Mouse (Mus musculus): Measurements from ENCODE around the gene Khdc4. TPM values are rescaled to one million over a fixed set of nuclear protein-coding genes. Genes with fewer than 3 reads are reported as not detected.

The Khdc4 gene
- polyA plus RNA-seq (2012): 0.32 and 0.37 TPM in 2 replicates

DNA sequence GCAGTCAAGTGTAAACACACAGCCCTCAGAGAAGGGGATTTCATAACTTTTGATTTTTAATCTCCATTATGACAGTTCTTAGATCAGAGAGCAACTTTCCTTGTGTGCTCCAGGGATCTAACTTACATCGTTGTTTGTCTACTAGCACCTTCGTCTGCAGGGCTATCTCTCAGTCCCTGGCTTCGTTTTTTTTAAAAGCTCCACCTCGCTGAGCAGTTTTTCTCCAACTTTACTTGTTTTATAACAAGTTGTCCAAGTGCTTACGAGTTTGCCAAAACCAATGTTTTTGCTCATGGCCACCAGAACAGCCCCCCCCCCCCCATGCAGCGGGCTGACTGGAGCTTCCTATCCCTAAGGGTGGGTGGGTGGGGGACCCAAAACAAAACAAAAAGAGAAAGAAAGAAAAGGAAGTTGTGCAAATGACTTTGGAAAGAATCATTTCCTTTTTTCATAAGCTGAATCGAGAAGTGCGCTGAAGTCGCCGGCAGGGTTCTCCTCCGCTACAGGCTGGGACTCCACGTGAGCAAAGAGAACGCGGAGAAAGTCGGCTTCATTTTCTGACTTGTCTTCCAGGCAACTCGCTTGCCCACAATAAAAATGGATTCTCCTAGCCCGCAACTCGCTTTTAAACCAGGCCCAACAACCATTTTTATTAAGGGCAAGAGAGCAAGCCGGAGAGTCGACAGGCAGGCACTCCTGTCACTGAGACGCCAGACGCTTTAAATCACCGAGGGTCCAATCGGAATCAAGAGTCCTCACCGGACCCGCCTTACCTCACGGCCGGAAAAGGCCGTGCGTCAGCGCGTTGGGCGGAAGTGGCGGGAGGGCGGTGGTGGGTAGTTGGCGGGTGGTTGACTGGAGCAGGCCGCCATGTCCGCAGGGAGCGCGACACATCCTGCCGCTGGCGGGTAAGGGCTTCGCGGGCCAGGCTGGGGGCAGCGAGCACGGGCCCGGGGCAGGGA, at the start of gene Khdc4:
Gene Khdc4 (plus strand): TSS at position 824 of the 962 bp plus-strand sequence.
- Histone ChIP-seq H3K4me3 (replicated peaks) (peak within 1 kb of the TSS; percentile 87), H3K27me3 (ENCODE audit: control insufficient read depth) (no peaks in the 10 kb centered on the region), H3K4me1 (ENCODE audit: control insufficient read depth) (peaks cover 28% of the 10 kb centered on the region), H3K9me3 (ENCODE audit: control insufficient read depth, low read length) (no peaks in the 10 kb centered on the region), H3K36me3 (ENCODE audit: control insufficient read depth) (peaks cover 34% of the 10 kb centered on the region)
- TF ChIP-seq GATA1 (IDR thresholded peaks at IDR 0.05; ENCODE audit: low read length): no peak
- TF ChIP-seq TAL1 (IDR thresholded peaks at IDR 0.05; ENCODE audit: low read length): no peak

- H3K27me3 ChIP-seq (ENCODE audit: control insufficient read depth): no peaks in the 10 kb centered on the region
- no peaks in the 10 kb centered on the region; the same call in 1 of the 2 replicates for H3K4me1 ChIP-seq (ENCODE audit: control insufficient read depth)
- peaks cover 58% of the 10 kb centered on the region for H3K36me3 ChIP-seq (ENCODE audit: control insufficient read depth)
- TF ChIP-seq GATA1 (IDR thresholded peaks at IDR 0.05; ENCODE audit: low read length): no peak
- no peak for TF ChIP-seq TAL1 (IDR thresholded peaks at IDR 0.05; ENCODE audit: low read length)
- H3K9me3 ChIP-seq (ENCODE audit: control insufficient read depth, low read length): no peaks in the 10 kb centered on the region
- no peak overlapping the region for H3K4me3 ChIP-seq (replicated peaks)
These were observed 49.0 kb upstream of the Khdc4 start for GRCm38 (mm10) chr3:88636555-88636986.

DNA sequence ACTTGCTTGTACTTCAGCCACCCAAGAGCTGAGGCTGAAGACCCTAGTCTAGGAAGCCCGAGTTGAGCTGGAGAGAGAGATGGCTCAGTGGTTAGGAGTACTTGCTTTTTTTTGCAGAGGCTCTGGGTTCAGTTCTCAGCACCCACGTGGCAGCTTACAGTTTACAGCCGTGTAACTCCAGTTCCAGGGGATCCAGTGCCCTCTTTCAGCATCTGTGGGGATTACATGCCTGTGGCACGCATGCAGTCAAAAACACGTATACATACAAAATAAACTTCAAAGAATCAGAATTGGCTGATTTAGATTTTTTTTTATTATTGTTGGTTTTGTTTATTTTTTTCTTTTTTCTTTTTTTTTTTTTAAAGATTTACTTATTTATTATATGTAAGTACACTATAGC, 48.5 kb upstream of the Khdc4 start:
- H3K4me1 ChIP-seq (ENCODE audit: control insufficient read depth): no peaks in the 10 kb centered on the region; the same call in 1 of the 2 replicates
- TF ChIP-seq GATA1 (IDR thresholded peaks at IDR 0.05; ENCODE audit: low read length) (no peak), TAL1 (IDR thresholded peaks at IDR 0.05; ENCODE audit: low read length) (no peak)
- no peaks in the 10 kb centered on the region for H3K9me3 ChIP-seq (ENCODE audit: control insufficient read depth, low read length)
- peaks cover 53% of the 10 kb centered on the region for H3K36me3 ChIP-seq (ENCODE audit: control insufficient read depth)
- no peak overlapping the region for H3K4me3 ChIP-seq (replicated peaks)
- H3K27me3 ChIP-seq (ENCODE audit: control insufficient read depth): no peaks in the 10 kb centered on the region

DNA sequence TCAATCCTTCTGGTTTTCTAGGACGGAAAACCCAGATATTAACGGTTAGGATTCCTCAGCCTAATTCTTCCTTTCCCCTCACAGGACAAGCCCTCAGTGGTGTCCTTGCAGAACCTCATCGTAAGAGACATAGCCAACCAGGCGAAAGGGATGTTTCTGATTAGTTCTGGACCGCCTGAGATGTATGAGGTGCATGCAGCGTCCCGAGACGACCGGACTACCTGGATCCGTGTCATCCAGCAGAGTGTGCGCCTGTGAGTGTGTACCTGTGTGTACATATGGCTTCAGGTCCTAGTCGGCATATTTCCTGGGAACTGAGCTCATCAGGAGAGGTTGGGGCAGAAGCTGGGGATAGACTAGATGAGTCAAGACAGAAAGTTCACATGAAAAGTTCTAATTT, 46.4 kb upstream of the Khdc4 start:
- no peaks in the 10 kb centered on the region for H3K27me3 ChIP-seq (ENCODE audit: control insufficient read depth)
- H3K36me3 ChIP-seq (ENCODE audit: control insufficient read depth): peaks cover 52% of the 10 kb centered on the region
- no peaks in the 10 kb centered on the region for H3K4me1 ChIP-seq (ENCODE audit: control insufficient read depth)
- H3K4me3 ChIP-seq (replicated peaks): no peak overlapping the region
- TF ChIP-seq GATA1 (IDR thresholded peaks at IDR 0.05; ENCODE audit: low read length): no peak
- no peak for TF ChIP-seq TAL1 (IDR thresholded peaks at IDR 0.05; ENCODE audit: low read length)
- H3K9me3 ChIP-seq (ENCODE audit: control insufficient read depth, low read length): no peaks in the 10 kb centered on the region

GRCm38 (mm10) chr3:88640676-88641075, 44.9 kb upstream of the Khdc4 start:
- Histone ChIP-seq H3K4me1 (ENCODE audit: control insufficient read depth) (no peaks in the 10 kb centered on the region), H3K36me3 (ENCODE audit: control insufficient read depth) (peaks cover 40% of the 10 kb centered on the region), H3K27me3 (ENCODE audit: control insufficient read depth) (no peaks in the 10 kb centered on the region), H3K4me3 (replicated peaks) (no peak overlapping the region), H3K9me3 (ENCODE audit: control insufficient read depth, low read length) (no peaks in the 10 kb centered on the region)
- no peak for TF ChIP-seq TAL1 (IDR thresholded peaks at IDR 0.05; ENCODE audit: low read length)
- no peak for TF ChIP-seq GATA1 (IDR thresholded peaks at IDR 0.05; ENCODE audit: low read length)

DNA sequence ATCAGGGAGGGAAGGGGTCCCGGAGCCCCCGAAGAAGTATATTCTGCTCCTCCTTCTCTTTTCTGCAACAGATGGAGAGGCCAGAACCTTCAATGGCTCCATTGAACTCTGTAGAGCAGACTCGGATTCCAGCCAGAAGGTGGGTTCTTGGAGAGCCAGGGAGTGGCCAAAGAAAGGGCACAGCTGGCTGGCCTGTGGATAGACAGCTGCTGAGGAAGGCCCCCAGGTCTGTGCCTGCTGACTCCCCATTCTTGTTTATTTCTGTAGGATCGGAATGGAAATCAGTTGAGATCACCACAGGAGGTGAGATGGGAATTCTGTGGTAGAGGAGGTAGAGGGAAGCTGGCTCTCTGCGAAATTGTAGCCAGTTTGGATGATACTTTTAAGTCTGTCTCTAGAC, 42.5 kb upstream of the Khdc4 start:
- H3K36me3 ChIP-seq (ENCODE audit: control insufficient read depth): peaks cover 32% of the 10 kb centered on the region
- H3K4me1 ChIP-seq (ENCODE audit: control insufficient read depth): no peaks in the 10 kb centered on the region
- H3K4me3 ChIP-seq (replicated peaks): no peak overlapping the region
- no peaks in the 10 kb centered on the region for H3K27me3 ChIP-seq (ENCODE audit: control insufficient read depth)
- no peak for TF ChIP-seq TAL1 (IDR thresholded peaks at IDR 0.05; ENCODE audit: low read length)
- no peak for TF ChIP-seq GATA1 (IDR thresholded peaks at IDR 0.05; ENCODE audit: low read length)
- no peaks in the 10 kb centered on the region for H3K9me3 ChIP-seq (ENCODE audit: control insufficient read depth, low read length)

DNA sequence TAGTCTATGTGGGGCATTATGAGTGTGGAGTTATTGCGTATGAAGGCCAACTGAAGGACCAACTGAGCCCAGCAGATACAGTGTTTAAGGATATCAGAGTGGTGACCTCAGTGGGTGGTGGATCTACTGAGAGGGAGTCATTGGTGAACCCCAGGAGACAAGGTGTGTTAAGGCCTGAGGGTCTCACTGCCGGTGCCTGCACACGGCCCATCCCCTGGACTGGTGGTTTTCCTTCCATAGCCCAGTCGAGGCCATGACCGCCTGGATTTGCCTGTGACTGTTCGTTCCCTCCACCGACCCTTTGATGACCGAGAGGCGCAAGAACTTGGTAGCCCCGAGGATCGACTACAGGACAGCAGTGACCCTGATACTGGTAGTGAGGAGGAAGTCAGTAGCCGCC, 39.7 kb upstream of the Khdc4 start:
- H3K4me1 ChIP-seq (ENCODE audit: control insufficient read depth): no peaks in the 10 kb centered on the region
- no peak overlapping the region for H3K4me3 ChIP-seq (replicated peaks)
- peaks cover 22% of the 10 kb centered on the region for H3K36me3 ChIP-seq (ENCODE audit: control insufficient read depth)
- H3K27me3 ChIP-seq (ENCODE audit: control insufficient read depth): no peaks in the 10 kb centered on the region
- no peaks in the 10 kb centered on the region for H3K9me3 ChIP-seq (ENCODE audit: control insufficient read depth, low read length)
- TF ChIP-seq GATA1 (IDR thresholded peaks at IDR 0.05; ENCODE audit: low read length) (no peak), TAL1 (IDR thresholded peaks at IDR 0.05; ENCODE audit: low read length) (no peak)

DNA sequence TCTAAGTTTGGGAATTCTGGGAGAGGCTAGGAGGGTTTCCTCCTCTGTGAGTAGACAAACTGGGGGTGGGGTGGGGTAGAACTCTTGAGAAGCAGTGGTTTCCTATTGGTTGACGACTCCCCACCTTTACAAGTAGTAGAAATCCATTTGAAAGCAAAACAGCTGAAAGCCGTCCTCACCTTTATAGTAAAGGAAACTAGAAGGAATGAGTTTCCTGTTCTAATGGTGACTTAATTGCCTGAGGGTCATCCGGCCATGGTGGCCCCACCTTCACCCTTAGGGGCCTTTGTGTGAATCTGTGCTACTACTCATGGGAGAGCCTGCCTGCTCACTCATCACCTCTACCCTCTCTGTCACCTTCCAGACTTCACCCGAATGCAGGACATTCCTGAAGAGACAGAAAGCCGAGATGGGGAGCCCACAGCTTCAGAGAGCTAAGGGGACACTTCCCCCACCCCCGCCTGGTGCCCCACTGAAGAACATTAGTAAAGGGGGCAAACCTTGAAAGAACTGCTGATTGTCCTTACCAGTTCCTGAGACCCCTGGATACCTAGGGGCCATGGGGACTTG, 39.1 kb upstream of the Khdc4 start:
- Histone ChIP-seq H3K27me3 (ENCODE audit: control insufficient read depth) (no peaks in the 10 kb centered on the region), H3K4me3 (replicated peaks) (no peak overlapping the region), H3K4me1 (ENCODE audit: control insufficient read depth) (no peaks in the 10 kb centered on the region), H3K9me3 (ENCODE audit: control insufficient read depth, low read length) (no peaks in the 10 kb centered on the region), H3K36me3 (ENCODE audit: control insufficient read depth) (peaks cover 22% of the 10 kb centered on the region)
- no peak for TF ChIP-seq GATA1 (IDR thresholded peaks at IDR 0.05; ENCODE audit: low read length)
- no peak for TF ChIP-seq TAL1 (IDR thresholded peaks at IDR 0.05; ENCODE audit: low read length)

DNA sequence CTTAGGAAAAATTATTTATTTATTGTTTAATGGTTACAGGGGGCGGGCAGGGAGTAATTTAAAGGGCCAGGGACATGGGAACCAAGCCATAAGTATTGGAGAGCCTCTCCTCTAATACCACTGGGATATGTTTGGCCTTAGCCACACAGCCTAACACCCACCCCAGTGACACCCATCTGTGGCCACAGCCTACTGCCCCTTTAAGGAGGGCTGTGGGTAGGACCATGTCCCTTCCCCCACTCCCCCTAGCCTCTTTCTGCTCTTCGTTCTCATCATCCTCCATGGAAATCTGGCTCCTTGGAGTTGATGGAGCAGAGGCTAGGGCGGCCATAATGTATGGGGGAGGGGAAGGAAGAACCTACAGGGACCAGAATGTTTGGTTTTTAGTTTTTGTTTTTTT, 38.5 kb upstream of the Khdc4 start:
- Histone ChIP-seq H3K36me3 (ENCODE audit: control insufficient read depth) (peaks cover 22% of the 10 kb centered on the region), H3K9me3 (ENCODE audit: control insufficient read depth, low read length) (no peaks in the 10 kb centered on the region), H3K27me3 (ENCODE audit: control insufficient read depth) (peaks cover 4% of the 10 kb centered on the region), H3K4me3 (replicated peaks) (no peak overlapping the region), H3K4me1 (ENCODE audit: control insufficient read depth) (no peaks in the 10 kb centered on the region)
- TF ChIP-seq GATA1 (IDR thresholded peaks at IDR 0.05; ENCODE audit: low read length) (no peak), TAL1 (IDR thresholded peaks at IDR 0.05; ENCODE audit: low read length) (no peak)

Measured in erythroblast, embryonic 14.5 days (primary cell).